In the genomic region with DNA sequence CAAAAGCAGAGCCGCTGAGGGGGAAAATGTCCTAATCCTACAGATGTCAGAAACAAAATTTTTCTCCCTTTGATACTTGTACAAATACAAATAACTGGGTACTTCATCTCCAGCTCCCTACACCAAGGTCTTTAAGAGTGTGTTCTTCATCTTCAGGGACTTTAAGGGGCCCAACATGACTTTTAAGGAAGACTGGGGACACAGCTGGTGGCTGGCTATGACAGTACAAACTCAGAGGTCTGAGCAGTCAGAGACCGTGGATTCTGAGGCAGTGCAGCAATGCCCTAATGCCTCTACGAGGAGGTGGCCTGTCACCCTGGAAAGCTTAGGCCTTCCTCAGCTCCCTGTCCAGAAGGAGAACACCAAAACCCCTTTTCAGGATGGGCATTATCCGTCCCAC, we compare ENCODE assay signal across 8 mouse cellular contexts. TPM values are rescaled to one million over a fixed set of nuclear protein-coding genes. Genes with fewer than 3 reads are reported as not detected.
DNase-seq lines count a peak whose midpoint lies in the region; ATAC-seq and TF ChIP-seq lines count a peak whose summit lies in the region.

No protein-coding gene starts in this region.

- no peak overlapping the region for H3K9ac ChIP-seq in hindbrain, embryonic 15.5 days
- H3K9ac ChIP-seq in midbrain, embryonic 14.5 days (replicated peaks; ENCODE audit: low read length) = no peak overlapping the region

- ATAC-seq in hindbrain, embryonic 15.5 days (ENCODE audit: low FRiP score, low read depth) = no peak
- no peak for ATAC-seq in midbrain, embryonic 14.5 days (ENCODE audit: low FRiP score, low TSS enrichment)
- ATAC-seq in erythroid progenitor cell, adult 5-6 weeks (replicated peaks; ENCODE audit: low FRiP score, poor library complexity, severe bottlenecking) = no peak

- WGBS in kidney, adult 2 months = 55% methylated on average over 4 of the region's 4 CpGs
- WGBS in embryonic facial prominence, embryonic 10.5 days = 62% methylated on average over 4 of the region's 4 CpGs
- WGBS in hindbrain, embryonic 15.5 days = 72% methylated on average over 4 of the region's 4 CpGs
- WGBS in midbrain, embryonic 14.5 days = 74% methylated on average over 4 of the region's 4 CpGs

- TF ChIP-seq CTCF in kidney, adult 2 months (conservative IDR thresholded peaks at IDR 0.05; ENCODE audit: insufficient read depth, insufficient read length, low read depth, low read length) = no peak

- peak overlapping the region; percentile 98 for H3K27ac ChIP-seq in kidney, adult 2 months (ENCODE audit: insufficient read depth, low read depth, low read length)
- peak overlapping the region; percentile 100 for H3K27ac ChIP-seq in embryonic facial prominence, embryonic 10.5 days (replicated peaks)
- peak overlapping the region; percentile 8; the same call in 1 of the 2 replicates for H3K27ac ChIP-seq in hindbrain, embryonic 15.5 days (replicated peaks)
- no peak overlapping the region; the same call in 1 of the 2 replicates for H3K27ac ChIP-seq in midbrain, embryonic 14.5 days (replicated peaks; ENCODE audit: low read depth, low read length)

- no peak for TF ChIP-seq POLR2A in kidney, adult 2 months (IDR thresholded peaks at IDR 0.05; ENCODE audit: low read depth, low read length)

- H3K4me1 ChIP-seq in kidney, adult 2 months (ENCODE audit: control insufficient read depth, insufficient read depth, low read length) = peaks cover 18% of the 10 kb centered on the region
- peaks cover 42% of the 10 kb centered on the region for H3K4me1 ChIP-seq in embryonic facial prominence, embryonic 10.5 days
- H3K4me1 ChIP-seq in hindbrain, embryonic 15.5 days (replicated peaks) = peaks cover 21% of the 10 kb centered on the region
- peaks cover 6% of the 10 kb centered on the region; the same call in 1 of the 2 replicates for H3K4me1 ChIP-seq in midbrain, embryonic 14.5 days (ENCODE audit: control insufficient read depth, insufficient read depth, low read length)

- DNase-seq in kidney, adult 2 months = no peak
- no peak for DNase-seq in kidney, adult 18-20 months
- no peak for DNase-seq in embryonic facial prominence, embryonic 10.5 days (ENCODE audit: low spot score)
- no peak for DNase-seq in midbrain, embryonic 14.5 days
- DNase-seq in layer of hippocampus, adult 11-12 months (ENCODE audit: low spot score) = no peak
- no peak for DNase-seq in spleen, postnatal 4 days (ENCODE audit: low spot score in 2 of 2)

- H3K9me3 ChIP-seq in embryonic facial prominence, embryonic 10.5 days = no peaks in the 10 kb centered on the region
- no peaks in the 10 kb centered on the region for H3K9me3 ChIP-seq in hindbrain, embryonic 15.5 days
- H3K9me3 ChIP-seq in midbrain, embryonic 14.5 days (ENCODE audit: control insufficient read depth, low read length) = no peaks in the 10 kb centered on the region

- peak overlapping the region; percentile 91 for H3K4me2 ChIP-seq in hindbrain, embryonic 15.5 days
- H3K4me2 ChIP-seq in midbrain, embryonic 14.5 days (ENCODE audit: low read length) = peak overlapping the region; percentile 80

- no peaks in the 10 kb centered on the region for H3K27me3 ChIP-seq in kidney, adult 2 months (replicated peaks; ENCODE audit: control insufficient read depth, insufficient read depth, low read length)
- no peaks in the 10 kb centered on the region for H3K27me3 ChIP-seq in embryonic facial prominence, embryonic 10.5 days (replicated peaks; ENCODE audit: low read depth, poor library complexity, severe bottlenecking)
- no peaks in the 10 kb centered on the region for H3K27me3 ChIP-seq in hindbrain, embryonic 15.5 days
- no peaks in the 10 kb centered on the region for H3K27me3 ChIP-seq in midbrain, embryonic 14.5 days (ENCODE audit: control insufficient read depth, insufficient read depth, low read length)

- H3K36me3 ChIP-seq in kidney, adult 2 months (ENCODE audit: control insufficient read depth, insufficient read depth, low read length) = no peaks in the 10 kb centered on the region
- H3K36me3 ChIP-seq in embryonic facial prominence, embryonic 10.5 days (replicated peaks) = peaks cover 4% of the 10 kb centered on the region; the same call in 1 of the 2 replicates
- H3K36me3 ChIP-seq in hindbrain, embryonic 15.5 days = no peaks in the 10 kb centered on the region
- no peaks in the 10 kb centered on the region for H3K36me3 ChIP-seq in midbrain, embryonic 14.5 days (ENCODE audit: control insufficient read depth, insufficient read depth, low read length)

- H3K4me3 ChIP-seq in kidney, adult 2 months (ENCODE audit: insufficient read depth, low read depth, low read length) = no peak overlapping the region
- peak overlapping the region; percentile 93 for H3K4me3 ChIP-seq in embryonic facial prominence, embryonic 10.5 days
- peak overlapping the region; percentile 100; the same call in 1 of the 2 replicates for H3K4me3 ChIP-seq in hindbrain, embryonic 15.5 days
- H3K4me3 ChIP-seq in midbrain, embryonic 14.5 days (replicated peaks; ENCODE audit: low read depth, low read length) = peak overlapping the region; percentile 85

RNA-seq across cellular contexts. Expression of gene Myl12a, which starts 0.4 kb away (rescaled TPM):
- 119 and 160 TPM in 2 replicates for polyA plus RNA-seq in kidney, adult 2 months (2012; rRNA removed)
- polyA plus RNA-seq in embryonic facial prominence, embryonic 10.5 days (2016; fragmentation: Nextera tagmentation; extraction: Ambion mirVana) = 439 and 451 TPM in 2 replicates
- polyA plus RNA-seq in hindbrain, embryonic 15.5 days (2015; fragmentation: Nextera tagmentation; extraction: Ambion mirVana) = 104 and 120 TPM in 2 replicates
- 72.1 and 109 TPM in 2 replicates for polyA plus RNA-seq in midbrain, embryonic 14.5 days (2014; fragmentation: Nextera tagmentation; extraction: Ambion mirVana)
- 108 and 111 TPM in 2 replicates for total RNA-seq in erythroid progenitor cell, adult 5-6 weeks (2015; ENCODE audit: low replicate concordance)
- 28.0 and 45.2 TPM in 2 replicates for total RNA-seq in erythroid progenitor cell, adult 5-6 weeks (2017; ENCODE audit: low replicate concordance)

RNA-seq across cellular contexts. Expression of gene Myom1, which starts 0.7 kb away (rescaled TPM):
- polyA plus RNA-seq in kidney, adult 2 months (2012; rRNA removed) = 2.8 and 4.3 TPM in 2 replicates
- 2.5 and 3.4 TPM in 2 replicates for polyA plus RNA-seq in embryonic facial prominence, embryonic 10.5 days (2016; fragmentation: Nextera tagmentation; extraction: Ambion mirVana)
- 1.6 TPM in 2 replicates for polyA plus RNA-seq in hindbrain, embryonic 15.5 days (2015; fragmentation: Nextera tagmentation; extraction: Ambion mirVana)
- 0.85 and 1.3 TPM in 2 replicates for polyA plus RNA-seq in midbrain, embryonic 14.5 days (2014; fragmentation: Nextera tagmentation; extraction: Ambion mirVana)
- total RNA-seq in erythroid progenitor cell, adult 5-6 weeks (2015; ENCODE audit: low replicate concordance) = 0.42 TPM in 1 of 2 replicates, not detected in the other
- 2.1 TPM in 1 of 2 replicates, not detected in the other for total RNA-seq in erythroid progenitor cell, adult 5-6 weeks (2017; ENCODE audit: low replicate concordance)
